Mouse (Mus musculus): ENCODE data around the gene Prelid3b. TPM values are rescaled to one million over a fixed set of nuclear protein-coding genes. Genes with fewer than 3 reads are reported as not detected.

The Prelid3b gene
- polyA plus RNA-seq, 1 experiment from 2014 or later = 133 TPM

DNA sequence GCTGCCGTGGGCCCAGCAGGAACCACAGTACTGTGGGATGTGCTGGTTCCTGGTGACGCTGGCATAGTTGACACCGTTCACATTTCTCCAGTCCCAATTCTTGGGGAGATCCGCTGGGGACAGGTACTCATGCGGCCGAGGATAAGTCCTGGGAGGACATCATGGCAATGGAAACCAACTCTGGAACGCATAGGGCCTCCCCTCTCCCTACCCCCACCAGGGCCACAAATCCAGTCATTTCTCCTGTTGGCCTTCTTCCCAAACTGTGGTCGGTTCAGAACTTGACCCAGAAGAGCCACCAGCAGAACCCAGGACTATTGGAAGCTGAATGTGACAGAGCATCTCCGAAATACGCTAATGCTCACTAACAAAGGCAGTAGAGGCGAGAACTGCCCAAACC, 34.7 kb downstream of the Prelid3b start:
- Histone ChIP-seq H3K27ac (ENCODE audit: low read depth, low read length) (no peak overlapping the region), H3K27me3 (replicated peaks; ENCODE audit: control insufficient read depth, insufficient read depth, low read length) (no peaks in the 10 kb centered on the region), H3K9me3 (replicated peaks; ENCODE audit: control insufficient read depth, low read length) (no peaks in the 10 kb centered on the region), H3K4me3 (ENCODE audit: low read depth, low read length) (peak overlapping the region; percentile 52), H3K4me2 (ENCODE audit: low read length) (peak overlapping the region; percentile 75), H3K4me1 (ENCODE audit: control insufficient read depth, insufficient read depth, low read length) (peaks cover 16% of the 10 kb centered on the region), H3K9ac (ENCODE audit: low read length) (peak overlapping the region; percentile 67), H3K36me3 (ENCODE audit: control insufficient read depth, insufficient read depth, low read length) (peaks cover 3% of the 10 kb centered on the region; the same call in 1 of the 2 replicates)
- WGBS = 58% methylated on average over 11 of the region's 11 CpGs
- ATAC-seq (0 out of 2 replicates have a peak, but pooled peaks have one; percentile 5), DNase-seq (ENCODE audit: low spot score) (no peak)

DNA sequence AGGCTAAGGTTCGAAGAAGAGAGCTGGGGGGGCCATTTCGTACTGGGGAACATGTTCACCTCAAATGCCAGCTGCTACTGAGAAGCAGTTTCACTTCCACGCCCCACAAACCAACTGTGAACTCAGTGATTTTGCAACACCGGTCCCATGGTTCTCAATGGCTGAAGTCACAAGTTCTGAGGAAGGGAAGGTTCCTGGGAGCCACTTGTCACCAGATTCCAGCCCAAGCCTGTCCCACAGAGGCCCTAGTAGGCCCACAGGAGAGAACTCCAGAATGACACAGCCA, 35.2 kb downstream of the Prelid3b start:
- peaks cover 16% of the 10 kb centered on the region for H3K4me1 ChIP-seq (ENCODE audit: control insufficient read depth, insufficient read depth, low read length)
- H3K27ac ChIP-seq (ENCODE audit: low read depth, low read length) = no peak overlapping the region

GRCm38 (mm10) chr2:174436916-174437696, 35.8 kb downstream of the Prelid3b start:
- DNase-seq (ENCODE audit: low spot score) = no peak
- H3K4me2 ChIP-seq (ENCODE audit: low read length) = no peak overlapping the region

More for the DNA sequence above, 35.2 kb downstream of the Prelid3b start:
- H3K27me3 ChIP-seq (replicated peaks; ENCODE audit: control insufficient read depth, insufficient read depth, low read length) = no peaks in the 10 kb centered on the region
- WGBS = 94% methylated on average over 4 of the region's 4 CpGs
- no peaks in the 10 kb centered on the region for H3K9me3 ChIP-seq (replicated peaks; ENCODE audit: control insufficient read depth, low read length)
- no peak overlapping the region; the same call in 1 of the 2 replicates for H3K4me2 ChIP-seq (ENCODE audit: low read length)
- DNase-seq (ENCODE audit: low spot score) (no peak), ATAC-seq (no peak)
- peaks cover 3% of the 10 kb centered on the region; the same call in 1 of the 2 replicates for H3K36me3 ChIP-seq (ENCODE audit: control insufficient read depth, insufficient read depth, low read length)
- H3K9ac ChIP-seq (ENCODE audit: low read length) = no peak overlapping the region
- H3K4me3 ChIP-seq (ENCODE audit: low read depth, low read length) = no peak overlapping the region

DNA sequence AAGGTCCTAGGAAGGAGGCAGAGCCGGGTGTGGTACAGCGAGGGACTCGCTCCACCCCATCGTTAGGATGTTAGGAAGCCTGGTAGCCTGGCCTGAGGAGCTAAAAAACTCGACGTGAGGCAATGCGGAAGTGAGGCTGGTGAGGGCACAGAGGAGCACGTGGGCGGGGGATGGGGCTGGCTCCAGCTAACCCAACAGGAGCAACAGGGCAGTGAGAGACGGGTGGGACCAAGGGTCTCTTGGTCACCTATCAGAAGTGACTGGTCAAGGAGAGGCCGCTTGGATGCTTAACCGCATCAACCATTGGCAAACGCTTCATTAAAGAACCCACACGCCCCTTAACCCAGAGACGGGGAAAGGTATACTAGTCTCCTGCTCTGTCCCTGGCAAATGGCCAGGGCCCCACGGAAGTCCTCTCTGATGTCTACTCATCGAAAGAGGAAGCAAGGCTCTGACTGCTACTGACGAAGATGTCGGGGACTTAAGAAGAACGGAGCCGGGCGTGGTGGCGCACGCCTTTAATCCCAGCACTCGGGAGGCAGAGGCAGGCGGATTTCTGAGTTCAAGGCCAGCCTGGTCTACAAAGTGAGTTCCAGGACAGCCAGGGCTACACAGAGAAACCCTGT, 36.7 kb downstream of the Prelid3b start:
- Histone ChIP-seq H3K4me3 (ENCODE audit: low read depth, low read length) (no peak overlapping the region), H3K27me3 (replicated peaks; ENCODE audit: control insufficient read depth, insufficient read depth, low read length) (no peaks in the 10 kb centered on the region), H3K9me3 (replicated peaks; ENCODE audit: control insufficient read depth, low read length) (no peaks in the 10 kb centered on the region), H3K4me1 (ENCODE audit: control insufficient read depth, insufficient read depth, low read length) (peaks cover 16% of the 10 kb centered on the region), H3K36me3 (ENCODE audit: control insufficient read depth, insufficient read depth, low read length) (peaks cover 3% of the 10 kb centered on the region; the same call in 1 of the 2 replicates), H3K9ac (ENCODE audit: low read length) (no peak overlapping the region), H3K4me2 (ENCODE audit: low read length) (no peak overlapping the region), H3K27ac (ENCODE audit: low read depth, low read length) (no peak overlapping the region)
- DNase-seq (ENCODE audit: low spot score) (no peak), ATAC-seq (no peak)
- 92% methylated on average over 25 of the region's 26 CpGs for WGBS

More at GRCm38 (mm10) chr2:174436916-174437696, 35.8 kb downstream of the Prelid3b start:
- Histone ChIP-seq H3K27ac (ENCODE audit: low read depth, low read length) (no peak overlapping the region), H3K4me3 (ENCODE audit: low read depth, low read length) (no peak overlapping the region), H3K9ac (ENCODE audit: low read length) (no peak overlapping the region), H3K9me3 (replicated peaks; ENCODE audit: control insufficient read depth, low read length) (no peaks in the 10 kb centered on the region), H3K27me3 (replicated peaks; ENCODE audit: control insufficient read depth, insufficient read depth, low read length) (no peaks in the 10 kb centered on the region), H3K36me3 (ENCODE audit: control insufficient read depth, insufficient read depth, low read length) (peaks cover 3% of the 10 kb centered on the region; the same call in 1 of the 2 replicates), H3K4me1 (ENCODE audit: control insufficient read depth, insufficient read depth, low read length) (peaks cover 16% of the 10 kb centered on the region)
- 96% methylated on average over 7 of the region's 7 CpGs for WGBS
- ATAC-seq = no peak

DNA sequence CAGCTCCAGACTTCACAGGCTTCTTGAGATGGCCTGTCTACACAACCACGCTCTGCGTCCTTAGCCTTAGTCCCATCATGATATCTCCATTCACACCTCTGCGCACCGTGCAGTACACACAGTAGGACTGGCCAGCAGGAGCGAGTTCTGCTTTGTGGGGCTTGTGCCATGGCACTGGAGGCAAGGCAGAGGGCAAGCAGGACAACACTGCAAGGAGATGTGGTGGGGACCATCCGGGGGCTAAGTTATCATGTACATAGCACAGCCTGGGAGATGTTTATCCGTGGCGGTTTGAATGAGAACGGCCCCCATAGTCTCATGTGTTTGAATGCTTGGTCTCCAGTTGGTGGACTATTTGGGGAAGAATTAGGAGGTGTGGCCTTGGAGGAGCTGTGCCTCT, 37.9 kb downstream of the Prelid3b start:
- ATAC-seq (no peak), DNase-seq (ENCODE audit: low spot score) (no peak)
- no peaks in the 10 kb centered on the region for H3K9me3 ChIP-seq (replicated peaks; ENCODE audit: control insufficient read depth, low read length)
- no peak overlapping the region for H3K27ac ChIP-seq (ENCODE audit: low read depth, low read length)
- H3K36me3 ChIP-seq (ENCODE audit: control insufficient read depth, insufficient read depth, low read length) = peaks cover 3% of the 10 kb centered on the region; the same call in 1 of the 2 replicates
- no peaks in the 10 kb centered on the region for H3K27me3 ChIP-seq (replicated peaks; ENCODE audit: control insufficient read depth, insufficient read depth, low read length)
- peaks cover 16% of the 10 kb centered on the region for H3K4me1 ChIP-seq (ENCODE audit: control insufficient read depth, insufficient read depth, low read length)
- WGBS = 97% methylated on average over 9 of the region's 9 CpGs
- no peak overlapping the region for H3K4me2 ChIP-seq (ENCODE audit: low read length)
- no peak overlapping the region for H3K4me3 ChIP-seq (ENCODE audit: low read depth, low read length)
- no peak overlapping the region for H3K9ac ChIP-seq (ENCODE audit: low read length)

DNA sequence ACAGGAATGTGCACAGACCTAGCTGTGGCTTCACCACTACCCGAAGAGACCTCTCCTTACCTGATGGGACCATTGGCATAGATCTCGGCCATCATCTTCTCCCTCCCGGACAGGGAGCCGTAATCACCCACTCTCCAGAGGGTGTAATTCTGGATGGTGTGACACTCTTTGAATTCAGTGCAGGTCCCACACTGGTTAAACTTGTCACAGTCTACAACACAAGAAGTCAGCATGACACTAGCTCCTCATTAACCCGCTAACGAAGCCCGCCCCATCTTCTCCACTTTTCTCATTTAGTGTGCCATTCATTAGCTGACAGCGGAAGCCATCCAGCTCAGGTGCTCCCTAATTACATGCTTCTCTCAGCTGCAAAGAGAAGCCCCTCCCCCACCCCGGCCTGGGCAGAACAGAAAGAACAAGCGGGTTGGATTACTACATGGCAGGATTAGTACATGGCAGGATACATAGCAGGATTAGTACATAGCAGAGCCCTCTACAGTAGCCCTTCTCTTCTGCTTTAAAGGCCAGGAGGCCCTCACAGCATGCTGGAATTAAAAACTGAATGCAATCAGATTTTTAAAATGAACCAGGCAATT, 43.8 kb downstream of the Prelid3b start:
- DNase-seq (ENCODE audit: low spot score) (peak; percentile 58), ATAC-seq (peak; percentile 62)
- H3K9ac ChIP-seq (ENCODE audit: low read length) = no peak overlapping the region
- peak overlapping the region; percentile 56 for H3K27ac ChIP-seq (ENCODE audit: low read depth, low read length)
- WGBS = 26% methylated on average over 10 of the region's 10 CpGs
- H3K4me1 ChIP-seq (ENCODE audit: control insufficient read depth, insufficient read depth, low read length) = no peaks in the 10 kb centered on the region; the same call in 1 of the 2 replicates
- H3K4me2 ChIP-seq (ENCODE audit: low read length) = no peak overlapping the region
- no peak overlapping the region for H3K4me3 ChIP-seq (ENCODE audit: low read depth, low read length)
- no peaks in the 10 kb centered on the region for H3K27me3 ChIP-seq (replicated peaks; ENCODE audit: control insufficient read depth, insufficient read depth, low read length)
- peaks cover 46% of the 10 kb centered on the region for H3K36me3 ChIP-seq (ENCODE audit: control insufficient read depth, insufficient read depth, low read length)
- no peaks in the 10 kb centered on the region for H3K9me3 ChIP-seq (replicated peaks; ENCODE audit: control insufficient read depth, low read length)

DNA sequence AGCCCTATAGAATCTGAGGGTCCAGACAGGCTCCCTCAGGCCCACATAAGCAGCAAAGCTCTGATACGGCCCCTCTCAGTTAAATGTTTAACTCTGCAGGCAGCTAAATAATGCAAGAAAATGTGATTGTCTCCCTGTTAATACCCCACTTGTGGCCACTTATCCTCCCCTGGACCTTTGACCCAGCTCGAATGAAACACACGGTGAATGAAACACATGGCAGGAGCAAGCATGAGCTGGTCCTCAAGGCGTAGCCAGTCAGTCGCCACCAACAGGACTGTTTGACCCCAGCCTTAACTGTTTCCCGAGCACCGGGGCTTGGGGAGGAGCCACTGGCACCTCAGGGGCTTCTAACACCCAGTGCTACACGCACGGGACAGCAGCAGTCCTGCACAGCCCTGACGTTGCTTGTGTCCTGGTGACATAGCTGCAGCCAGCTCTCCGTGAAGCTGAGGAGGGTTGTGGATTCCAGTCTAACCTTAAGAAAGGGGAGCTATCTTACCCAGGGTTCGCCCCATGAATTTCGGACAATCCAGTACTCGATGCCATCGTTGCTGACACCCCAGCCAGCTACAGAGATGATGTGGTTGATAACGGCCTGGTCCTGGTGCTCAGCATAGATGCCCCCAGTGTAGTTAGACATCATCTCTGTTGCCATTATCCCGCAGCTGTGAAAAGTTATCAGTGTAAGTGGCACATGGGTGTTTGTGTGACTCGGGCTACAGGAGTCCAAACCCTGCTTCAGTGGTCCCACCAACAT, 44.6 kb downstream of the Prelid3b start:
- 80% methylated on average over 18 of the region's 18 CpGs for WGBS
- no peak overlapping the region for H3K27ac ChIP-seq (ENCODE audit: low read depth, low read length)
- peaks cover 54% of the 10 kb centered on the region for H3K36me3 ChIP-seq (ENCODE audit: control insufficient read depth, insufficient read depth, low read length)
- H3K4me2 ChIP-seq (ENCODE audit: low read length) = no peak overlapping the region
- H3K9ac ChIP-seq (ENCODE audit: low read length) = no peak overlapping the region
- no peak for ATAC-seq
- H3K4me3 ChIP-seq (ENCODE audit: low read depth, low read length) = no peak overlapping the region
- no peaks in the 10 kb centered on the region for H3K27me3 ChIP-seq (replicated peaks; ENCODE audit: control insufficient read depth, insufficient read depth, low read length)
- no peak for DNase-seq (ENCODE audit: low spot score)
- H3K9me3 ChIP-seq (replicated peaks; ENCODE audit: control insufficient read depth, low read length) = no peaks in the 10 kb centered on the region
- no peaks in the 10 kb centered on the region; the same call in 1 of the 2 replicates for H3K4me1 ChIP-seq (ENCODE audit: control insufficient read depth, insufficient read depth, low read length)

DNA sequence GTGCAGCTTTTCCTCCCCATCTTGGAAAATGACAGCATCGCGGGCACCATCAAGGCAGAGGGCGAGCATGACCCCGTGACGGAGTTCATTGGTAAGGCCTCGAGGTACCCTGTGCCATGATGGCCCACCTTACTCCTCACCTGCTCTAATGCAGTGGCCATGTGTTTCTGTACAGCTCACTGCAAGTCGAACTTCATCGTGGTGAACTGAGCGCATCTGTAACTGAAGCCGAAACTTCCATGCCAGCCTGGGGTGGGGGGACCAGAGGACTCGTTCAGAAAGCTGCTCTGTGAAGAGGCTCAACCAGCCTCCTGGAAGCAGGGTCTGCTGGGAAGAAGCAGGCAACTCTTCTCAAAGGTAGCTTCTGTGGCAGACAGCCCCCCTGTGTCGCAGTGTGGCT, 46.0 kb downstream of the Prelid3b start:
- peaks cover 68% of the 10 kb centered on the region for H3K36me3 ChIP-seq (ENCODE audit: control insufficient read depth, insufficient read depth, low read length)
- H3K9me3 ChIP-seq (replicated peaks; ENCODE audit: control insufficient read depth, low read length) = no peaks in the 10 kb centered on the region
- H3K4me3 ChIP-seq (ENCODE audit: low read depth, low read length) = no peak overlapping the region
- WGBS = 93% methylated on average over 12 of the region's 12 CpGs
- no peaks in the 10 kb centered on the region for H3K27me3 ChIP-seq (replicated peaks; ENCODE audit: control insufficient read depth, insufficient read depth, low read length)
- no peaks in the 10 kb centered on the region; the same call in 1 of the 2 replicates for H3K4me1 ChIP-seq (ENCODE audit: control insufficient read depth, insufficient read depth, low read length)
- no peak for DNase-seq (ENCODE audit: low spot score)
- H3K27ac ChIP-seq (ENCODE audit: low read depth, low read length) = no peak overlapping the region
- H3K9ac ChIP-seq (ENCODE audit: low read length) = no peak overlapping the region
- no peak for ATAC-seq
- H3K4me2 ChIP-seq (ENCODE audit: low read length) = no peak overlapping the region
